Mouse (Mus musculus) lung, postnatal 25 days (tissue): ENCODE measurements around the gene Alyref2.

Experiments used
- DNase-seq: peaks from one replicate; pipeline ENCODE4 v3.0.0; 2022; ENCODE audit warnings: low spot score

The Alyref2 gene

GRCm38 (mm10) chr1:171501016-171501610 lies 2.2 kb upstream of the Alyref2 start:
- DNase-seq: no peak

- peak; percentile 29 for DNase-seq
Measured at GRCm38 (mm10) chr1:171501636-171502080, 1.6 kb upstream of the Alyref2 start.

- DNase-seq: peak; percentile 55
Measured at GRCm38 (mm10) chr1:171502388-171503249, 659 bp upstream of the Alyref2 start.

DNA sequence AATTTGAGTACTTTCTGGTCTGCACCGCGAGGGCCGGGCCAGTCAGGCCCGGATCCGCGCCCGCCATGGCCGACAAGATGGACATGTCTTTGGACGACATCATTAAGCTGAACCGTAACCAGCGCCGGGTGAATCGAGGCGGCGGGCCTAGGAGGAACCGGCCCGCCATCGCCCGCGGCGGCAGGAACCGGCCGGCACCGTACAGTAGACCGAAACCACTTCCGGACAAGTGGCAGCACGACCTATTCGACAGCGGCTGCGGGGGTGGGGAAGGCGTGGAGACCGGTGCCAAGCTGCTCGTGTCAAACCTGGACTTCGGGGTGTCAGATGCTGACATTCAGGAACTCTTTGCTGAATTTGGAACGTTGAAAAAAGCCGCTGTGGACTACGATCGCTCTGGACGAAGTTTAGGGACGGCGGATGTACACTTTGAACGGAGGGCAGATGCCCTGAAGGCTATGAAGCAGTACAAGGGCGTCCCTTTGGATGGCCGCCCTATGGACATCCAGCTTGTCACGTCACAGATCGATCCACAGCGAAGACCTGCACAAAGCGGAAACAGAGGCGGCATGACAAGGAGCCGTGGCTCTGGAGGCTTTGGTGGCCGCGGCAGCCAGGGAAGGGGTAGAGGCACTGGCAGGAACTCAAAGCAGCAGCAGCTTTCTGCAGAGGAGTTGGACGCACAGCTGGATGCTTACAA lies 464 bp downstream of the Alyref2 start:
- DNase-seq: peak; percentile 68

- no peak for DNase-seq
Measured at GRCm38 (mm10) chr1:171504586-171504985, 1.3 kb downstream of the Alyref2 start.

DNA sequence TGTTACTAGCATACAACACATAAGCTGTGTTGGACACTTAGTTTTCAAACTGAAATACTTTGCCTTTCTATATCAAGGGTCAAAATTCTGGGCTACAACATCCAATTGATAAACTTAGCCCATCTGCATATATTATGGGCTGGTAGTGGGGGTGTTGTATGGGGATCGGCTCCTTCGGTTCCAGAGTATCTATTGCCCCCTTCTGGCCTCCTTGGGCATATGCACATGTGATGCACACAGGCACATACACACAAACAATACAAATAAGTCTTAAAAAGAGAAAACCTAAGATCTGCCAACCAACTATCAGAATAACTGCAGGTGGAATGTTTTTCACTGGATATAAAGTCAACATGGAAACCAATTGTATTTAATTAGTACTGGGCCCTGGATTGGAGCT lies 10.0 kb downstream of the Alyref2 start:
- no peak for DNase-seq

- no peak for DNase-seq
Measured at GRCm38 (mm10) chr1:171513760-171514159, 10.5 kb downstream of the Alyref2 start.

DNA sequence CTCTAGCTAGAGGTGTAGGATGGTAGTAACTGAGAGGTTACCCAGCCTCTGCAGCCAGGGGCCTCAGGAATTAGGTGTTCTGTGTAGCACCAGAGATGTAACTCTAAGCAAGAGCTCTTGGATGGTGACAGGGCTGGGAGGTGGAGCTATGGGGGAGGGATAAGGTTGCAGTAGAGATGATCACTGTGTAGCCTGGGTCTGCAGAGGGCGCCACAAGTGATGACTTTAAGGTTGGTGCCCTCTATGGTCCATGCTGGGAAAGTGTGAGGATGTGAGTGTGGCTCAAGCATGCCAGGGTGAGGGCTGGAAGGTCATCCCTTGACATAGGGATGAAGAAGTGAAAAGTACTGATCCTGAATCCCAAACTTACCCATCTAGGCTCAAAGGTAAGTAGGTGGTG lies 11.8 kb downstream of the Alyref2 start:
- no peak for DNase-seq

DNA sequence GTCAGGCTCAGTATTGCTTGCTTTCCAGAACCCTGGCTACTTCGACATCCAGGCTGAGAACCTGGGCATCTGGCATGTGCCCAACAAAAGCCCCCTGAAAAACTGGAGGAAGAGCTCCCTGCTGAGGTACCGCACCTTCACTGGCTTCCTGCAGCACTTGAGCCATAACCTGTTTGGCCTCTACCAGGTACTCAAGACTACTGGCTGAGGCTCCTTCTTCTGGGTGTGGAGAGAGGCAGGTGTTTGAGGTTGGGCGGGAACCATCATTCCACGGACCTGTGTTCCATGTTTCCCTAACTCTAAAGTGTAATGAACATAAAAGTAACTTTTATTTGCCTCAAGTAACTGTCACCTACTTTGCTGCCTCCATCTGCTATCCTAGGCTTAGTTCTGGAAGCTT lies 12.3 kb downstream of the Alyref2 start:
- DNase-seq: no peak

- DNase-seq: no peak
Measured at GRCm38 (mm10) chr1:171531367-171531766, 28.1 kb downstream of the Alyref2 start.

DNA sequence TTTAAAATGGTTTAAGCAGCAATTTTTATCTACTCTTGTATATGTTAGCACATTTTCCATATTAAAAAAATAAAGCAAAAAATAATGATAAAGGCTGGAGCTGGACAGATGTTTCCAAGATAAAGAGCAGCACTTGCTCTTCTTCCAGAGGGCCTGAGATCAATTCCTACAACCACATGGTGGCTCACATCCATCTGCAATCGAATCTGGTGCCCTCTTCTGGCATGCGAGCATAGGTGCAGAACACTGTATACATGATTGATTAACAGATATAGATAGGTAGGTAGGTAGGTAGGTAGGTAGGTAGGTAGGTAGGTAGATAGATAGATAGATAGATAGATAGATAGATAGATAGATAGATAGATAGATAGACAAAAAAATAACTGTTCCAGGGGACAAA lies 29.6 kb downstream of the Alyref2 start:
- no peak for DNase-seq

GRCm38 (mm10) chr1:171534557-171534956 lies 31.3 kb downstream of the Alyref2 start:
- DNase-seq: no peak

GRCm38 (mm10) chr1:171535194-171535593 lies 31.9 kb downstream of the Alyref2 start, which contains the start of gene Itln1:
TSS of gene Itln1 (minus strand) at chr1:171535294.
- no peak for DNase-seq

- no peak for DNase-seq
Measured at GRCm38 (mm10) chr1:171540694-171541093, 37.4 kb downstream of the Alyref2 start.

- peak; percentile 43 for DNase-seq
Measured at GRCm38 (mm10) chr1:171551326-171551725, 48.0 kb downstream of the Alyref2 start.

- DNase-seq: no peak
Measured at GRCm38 (mm10) chr1:171552230-171552629, 49.0 kb downstream of the Alyref2 start.

DNA sequence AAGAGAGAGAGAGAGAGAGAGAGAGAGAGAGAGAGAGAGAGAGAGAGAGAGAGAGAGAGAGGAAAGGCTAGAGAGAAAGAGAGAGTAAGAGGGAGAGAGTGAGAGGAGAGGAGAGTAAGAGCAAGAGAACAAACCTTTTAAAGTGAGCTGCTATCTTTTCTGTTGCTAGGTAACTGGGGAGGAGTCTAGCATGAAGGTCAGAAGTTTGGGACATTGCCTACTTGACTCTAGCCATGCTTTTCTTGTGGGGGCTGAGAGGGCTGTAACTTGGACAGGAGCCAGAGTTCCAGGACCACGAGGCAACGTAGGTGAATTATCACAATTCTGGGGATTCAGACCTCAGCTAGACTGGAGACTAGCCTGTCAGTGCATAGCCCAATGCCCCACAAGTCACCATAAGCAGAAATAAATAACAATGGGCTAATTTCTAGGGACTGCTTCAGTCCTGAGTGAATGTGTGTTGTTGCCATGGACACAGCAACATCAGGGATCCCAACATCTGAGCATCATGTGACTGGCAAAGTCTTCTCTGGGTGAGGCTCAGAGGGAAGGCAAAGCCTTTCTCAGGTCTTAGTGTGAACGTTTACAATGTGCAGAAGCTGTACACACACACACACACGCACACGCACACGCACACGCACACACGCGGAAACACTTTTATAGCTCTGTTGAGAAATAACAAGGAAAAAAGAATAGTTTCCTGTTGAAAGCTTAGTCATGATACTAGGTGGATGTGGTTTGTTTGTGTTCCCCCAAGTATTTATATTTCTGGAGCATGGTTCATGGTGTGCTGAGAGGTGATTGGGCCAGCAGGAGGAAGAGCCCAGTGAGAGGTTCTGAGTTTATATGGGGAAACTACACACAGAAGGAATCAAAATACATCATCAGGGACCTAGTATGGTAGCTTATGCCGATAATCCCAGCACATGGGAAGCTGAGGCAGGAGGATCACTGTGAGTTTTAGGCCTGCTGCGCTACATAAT lies 50.4 kb downstream of the Alyref2 start:
- no peak for DNase-seq
